Mouse (Mus musculus) limb, embryonic 15.5 days (tissue): ENCODE data around the gene S100a2. TPM values are rescaled to one million over a fixed set of nuclear protein-coding genes. Genes with fewer than 3 reads are reported as not detected.

Experiments
- polyA plus RNA-seq: library from polyadenylated mRNA; unstranded; fragments of >200 nt; fragmentation: Nextera tagmentation; extraction: Ambion mirVana; gene quantifications from 2 replicates; pipeline ENCODE4 v1.2.1, GENCODE M21; 2015

S100a2 gene
- polyA plus RNA-seq, 1 experiment from 2014 or later: not detected

Other genes with a start within 250 kb of the S100a2 start
- 36.2 and 37.0 TPM in 2 replicates for gene Slc27a3, start 200.3 kb upstream of the S100a2 start, polyA plus RNA-seq
- gene Ints3, start 156.6 kb upstream of the S100a2 start, polyA plus RNA-seq: 25.6 and 28.0 TPM in 2 replicates
- gene Npr1, start 124.4 kb upstream of the S100a2 start, polyA plus RNA-seq: 5.4 and 6.7 TPM in 2 replicates
- gene Ilf2, start 114.1 kb upstream of the S100a2 start, polyA plus RNA-seq: 171 and 176 TPM in 2 replicates
- gene Snapin, start 99.2 kb upstream of the S100a2 start, polyA plus RNA-seq: 89.9 and 95.4 TPM in 2 replicates
- 146 and 147 TPM in 2 replicates for gene Chtop, start 80.7 kb upstream of the S100a2 start, polyA plus RNA-seq
- gene S100a1, start 75.9 kb upstream of the S100a2 start, polyA plus RNA-seq: 38.7 and 40.1 TPM in 2 replicates
- gene S100a13, start 75.8 kb upstream of the S100a2 start, polyA plus RNA-seq: 52.1 and 55.0 TPM in 2 replicates
- 171 TPM in 2 replicates for gene S100a14, start 63.4 kb upstream of the S100a2 start, polyA plus RNA-seq
- 426 and 454 TPM in 2 replicates for gene S100a16, start 53.0 kb upstream of the S100a2 start, polyA plus RNA-seq
- gene S100a3, start 29.7 kb upstream of the S100a2 start, polyA plus RNA-seq: 1.8 and 2.6 TPM in 2 replicates
- not detected in 2 replicates for gene Gm42674, start 11.7 kb downstream of the S100a2 start, polyA plus RNA-seq
- 21.0 and 29.6 TPM in 2 replicates for gene S100a4, start 13.5 kb downstream of the S100a2 start, polyA plus RNA-seq
- not detected in 2 replicates for gene S100a5, start 18.3 kb downstream of the S100a2 start, polyA plus RNA-seq
- gene S100a6, start 22.6 kb downstream of the S100a2 start, polyA plus RNA-seq: 481 and 553 TPM in 2 replicates
- 8.4 and 9.6 TPM in 2 replicates for gene S100a7a, start 63.8 kb downstream of the S100a2 start, polyA plus RNA-seq
- 30.5 and 33.3 TPM in 2 replicates for gene S100a8, start 78.7 kb downstream of the S100a2 start, polyA plus RNA-seq
- gene S100a9, start 105.5 kb downstream of the S100a2 start, polyA plus RNA-seq: 20.9 and 25.6 TPM in 2 replicates
- 1.2 and 1.3 TPM in 2 replicates for gene Pglyrp4, start 136.7 kb downstream of the S100a2 start, polyA plus RNA-seq
- not detected in 2 replicates for gene Gm5849, start 187.6 kb downstream of the S100a2 start, polyA plus RNA-seq